Mouse (Mus musculus) heart, embryonic 14.5 days (tissue): ENCODE data around the gene Olfr64. TPM values are rescaled to one million over a fixed set of nuclear protein-coding genes. Genes with fewer than 3 reads are reported as not detected.

Experiments
- ATAC-seq: fragments of 200-750 bp; cut with Nextera tagmentation; 2 replicates; pipeline ENCODE4 v1.8.0; 2017; ENCODE audit warnings: low read depth, moderate TSS enrichment; ENCODE audit not compliant: insufficient number of reproducible peaks, insufficient read depth, low FRiP score
- H3K27ac ChIP-seq, 2 experiments: fragments of 200-500 bp in 1 of 2; fragments of 300-500 bp in 1 of 2; sonication (generic) in 1 of 2; replicated peaks in 1 of 2; 2 replicates each; pipeline ENCODE4 v1.5.1; 2012 to 2014; ENCODE audit warnings: low read depth in 2 of 2, low read length in 2 of 2, control low read depth in 1 of 2, mild to moderate bottlenecking in 1 of 2, mixed read lengths in 1 of 2; ENCODE audit not compliant: control insufficient read depth in 1 of 2, insufficient read depth in 1 of 2
- H3K27me3 ChIP-seq: fragments of 300-500 bp; sonication (generic); 2 replicates; pipeline ENCODE4 v1.6.1; 2014; ENCODE audit warnings: mild to moderate bottlenecking, low read length, control low read depth; ENCODE audit not compliant: control insufficient read depth, insufficient read depth
- H3K36me3 ChIP-seq: fragments of 300-500 bp; sonication (generic); 2 replicates; pipeline ENCODE4 v1.6.1; 2014; ENCODE audit warnings: mild to moderate bottlenecking, control low read depth, low read length, mixed read lengths; ENCODE audit not compliant: control insufficient read depth, insufficient read depth
- H3K4me1 ChIP-seq, 2 experiments: fragments of 200-500 bp in 1 of 2; fragments of 300-500 bp in 1 of 2; sonication (generic) in 1 of 2; 2 replicates each; pipeline ENCODE4 v1.6.1; 2012 to 2014; ENCODE audit warnings: low read length in 2 of 2, control low read depth in 1 of 2, mixed read lengths in 1 of 2; ENCODE audit not compliant: control insufficient read depth in 2 of 2, insufficient read depth in 2 of 2
- H3K4me2 ChIP-seq: fragments of 300-500 bp; sonication (generic); 2 replicates; pipeline ENCODE4 v1.6.1; 2014; ENCODE audit warnings: mild to moderate bottlenecking, low read length
- H3K4me3 ChIP-seq, 2 experiments: fragments of 200-500 bp in 1 of 2; fragments of 300-500 bp in 1 of 2; sonication (generic) in 1 of 2; 2 replicates each; pipeline ENCODE4 v1.5.1; 2012 to 2014; ENCODE audit warnings: low read length in 2 of 2, mild to moderate bottlenecking in 2 of 2, control low read depth in 1 of 2, low read depth in 1 of 2, moderate library complexity in 1 of 2; ENCODE audit not compliant: control insufficient read depth in 1 of 2, insufficient read depth in 1 of 2
- H3K9ac ChIP-seq: fragments of 300-500 bp; sonication (generic); 2 replicates; pipeline ENCODE4 v1.6.1; 2014; ENCODE audit warnings: mild to moderate bottlenecking, low read length
- H3K9me3 ChIP-seq: fragments of 300-500 bp; sonication (generic); 2 replicates; pipeline ENCODE4 v1.6.1; 2016; ENCODE audit warnings: low read length, control low read depth; ENCODE audit not compliant: control insufficient read depth
- WGBS: fragments of 180-500 bp; shearing (Covaris S2); extraction: QIAGEN DNeasy Blood & Tissue Kit; methylation state at CpG from one replicate; pipeline ENCODE4 v1.1.7; 2014; 5-methylcytosine and 5-hydroxymethylcytosine counted together
- polyA plus RNA-seq: library from polyadenylated mRNA; unstranded; fragments of >200 nt; fragmentation: Nextera tagmentation; extraction: Ambion mirVana; gene quantifications from 2 replicates; pipeline ENCODE4 v1.2.1, GENCODE M21; 2014

The Olfr64 gene
- polyA plus RNA-seq, 1 experiment from 2014 or later = not detected

- Histone ChIP-seq H3K27me3 (no peaks in the 10 kb centered on the region), H3K4me2 (no peak within 1 kb of the TSS), H3K9me3 (0 out of 2 replicates have a peak, but pooled peaks cover 4% of the 10 kb centered on the region), H3K4me3 (no peak within 1 kb of the TSS), H3K36me3 (no peaks in the 10 kb centered on the region), H3K27ac (no peak within 1 kb of the TSS), H3K9ac (no peak within 1 kb of the TSS), H3K4me1 (no peaks in the 10 kb centered on the region)
- no peak for ATAC-seq
These were observed 8.1 kb downstream of the Olfr64 start, which contains the start of gene Olfr66 for GRCm38 (mm10) chr7:103886152-103886551. TSS of gene Olfr66 (minus strand) at chr7:103886252.

GRCm38 (mm10) chr7:103877093-103877492 lies 17.2 kb downstream of the Olfr64 start:
- no peak overlapping the region for H3K4me3 ChIP-seq
- no peaks in the 10 kb centered on the region for H3K36me3 ChIP-seq
- no peak for ATAC-seq
- WGBS = 53% methylated on average over 2 of the region's 2 CpGs
- no peaks in the 10 kb centered on the region for H3K27me3 ChIP-seq
- H3K9ac ChIP-seq = no peak overlapping the region
- no peak overlapping the region for H3K27ac ChIP-seq
- no peaks in the 10 kb centered on the region for H3K9me3 ChIP-seq
- H3K4me1 ChIP-seq = no peaks in the 10 kb centered on the region
- H3K4me2 ChIP-seq = no peak overlapping the region

GRCm38 (mm10) chr7:103874451-103874850 lies 19.8 kb downstream of the Olfr64 start:
- ATAC-seq = no peak
- H3K9ac ChIP-seq = no peak overlapping the region
- H3K4me2 ChIP-seq = no peak overlapping the region
- no peaks in the 10 kb centered on the region for H3K36me3 ChIP-seq
- no peaks in the 10 kb centered on the region for H3K4me1 ChIP-seq
- H3K4me3 ChIP-seq = no peak overlapping the region
- WGBS = 42% methylated on average over 5 of the region's 5 CpGs
- no peaks in the 10 kb centered on the region for H3K27me3 ChIP-seq
- H3K27ac ChIP-seq = no peak overlapping the region
- no peaks in the 10 kb centered on the region for H3K9me3 ChIP-seq

- Histone ChIP-seq H3K36me3 (no peaks in the 10 kb centered on the region), H3K4me3 (no peak overlapping the region), H3K4me1 (no peaks in the 10 kb centered on the region), H3K9ac (no peak overlapping the region), H3K27ac (no peak overlapping the region), H3K27me3 (no peaks in the 10 kb centered on the region), H3K9me3 (no peaks in the 10 kb centered on the region), H3K4me2 (no peak overlapping the region)
- ATAC-seq = no peak
- WGBS = 6% methylated on average over 1 of the region's 1 CpGs
These were observed 21.2 kb downstream of the Olfr64 start for GRCm38 (mm10) chr7:103873064-103873463.

GRCm38 (mm10) chr7:103870667-103871066 lies 23.6 kb downstream of the Olfr64 start:
- no peak for ATAC-seq
- no peaks in the 10 kb centered on the region for H3K9me3 ChIP-seq
- no peak overlapping the region for H3K9ac ChIP-seq
- no peaks in the 10 kb centered on the region for H3K27me3 ChIP-seq
- H3K36me3 ChIP-seq = no peaks in the 10 kb centered on the region
- H3K27ac ChIP-seq = no peak overlapping the region; a peak in 1 of 4 replicates
- no peak overlapping the region for H3K4me3 ChIP-seq
- H3K4me1 ChIP-seq = no peaks in the 10 kb centered on the region
- no peak overlapping the region for H3K4me2 ChIP-seq

- no peak overlapping the region for H3K27ac ChIP-seq
- no peaks in the 10 kb centered on the region for H3K9me3 ChIP-seq
- no peak overlapping the region for H3K4me2 ChIP-seq
- H3K4me1 ChIP-seq = no peaks in the 10 kb centered on the region
- no peak for ATAC-seq
- H3K4me3 ChIP-seq = no peak overlapping the region
- no peak overlapping the region for H3K9ac ChIP-seq
- H3K36me3 ChIP-seq = no peaks in the 10 kb centered on the region
- no peaks in the 10 kb centered on the region for H3K27me3 ChIP-seq
These were observed 28.6 kb downstream of the Olfr64 start for GRCm38 (mm10) chr7:103865716-103866115.

GRCm38 (mm10) chr7:103861531-103861930 lies 32.8 kb downstream of the Olfr64 start:
- 82% methylated on average over 3 of the region's 3 CpGs for WGBS
- Histone ChIP-seq H3K9me3 (no peaks in the 10 kb centered on the region), H3K9ac (no peak overlapping the region), H3K4me3 (no peak overlapping the region), H3K36me3 (no peaks in the 10 kb centered on the region), H3K4me1 (no peaks in the 10 kb centered on the region), H3K4me2 (no peak overlapping the region), H3K27ac (no peak overlapping the region), H3K27me3 (no peaks in the 10 kb centered on the region)
- no peak for ATAC-seq

GRCm38 (mm10) chr7:103860855-103861254 lies 33.4 kb downstream of the Olfr64 start:
- Histone ChIP-seq H3K4me3 (no peak overlapping the region), H3K4me2 (no peak overlapping the region), H3K27me3 (no peaks in the 10 kb centered on the region), H3K4me1 (no peaks in the 10 kb centered on the region), H3K9ac (no peak overlapping the region), H3K9me3 (no peaks in the 10 kb centered on the region), H3K27ac (no peak overlapping the region), H3K36me3 (no peaks in the 10 kb centered on the region)
- 59% methylated on average over 1 of the region's 1 CpGs for WGBS
- peak; percentile 73 for ATAC-seq
